Mouse (Mus musculus): ENCODE results near the gene Trmt2b. TPM values are rescaled to one million over a fixed set of nuclear protein-coding genes. Genes with fewer than 3 reads are reported as not detected.
"Not testable (repeated sequence)": the region's sequence is repeated elsewhere in the genome, so short reads cannot be mapped to it uniquely, and the experiment has no call there.

Gene Trmt2b
- 10.7 and 14.1 TPM in 2 replicates for polyA plus RNA-seq (2014; fragmentation: Nextera tagmentation; extraction: Ambion mirVana)

DNA sequence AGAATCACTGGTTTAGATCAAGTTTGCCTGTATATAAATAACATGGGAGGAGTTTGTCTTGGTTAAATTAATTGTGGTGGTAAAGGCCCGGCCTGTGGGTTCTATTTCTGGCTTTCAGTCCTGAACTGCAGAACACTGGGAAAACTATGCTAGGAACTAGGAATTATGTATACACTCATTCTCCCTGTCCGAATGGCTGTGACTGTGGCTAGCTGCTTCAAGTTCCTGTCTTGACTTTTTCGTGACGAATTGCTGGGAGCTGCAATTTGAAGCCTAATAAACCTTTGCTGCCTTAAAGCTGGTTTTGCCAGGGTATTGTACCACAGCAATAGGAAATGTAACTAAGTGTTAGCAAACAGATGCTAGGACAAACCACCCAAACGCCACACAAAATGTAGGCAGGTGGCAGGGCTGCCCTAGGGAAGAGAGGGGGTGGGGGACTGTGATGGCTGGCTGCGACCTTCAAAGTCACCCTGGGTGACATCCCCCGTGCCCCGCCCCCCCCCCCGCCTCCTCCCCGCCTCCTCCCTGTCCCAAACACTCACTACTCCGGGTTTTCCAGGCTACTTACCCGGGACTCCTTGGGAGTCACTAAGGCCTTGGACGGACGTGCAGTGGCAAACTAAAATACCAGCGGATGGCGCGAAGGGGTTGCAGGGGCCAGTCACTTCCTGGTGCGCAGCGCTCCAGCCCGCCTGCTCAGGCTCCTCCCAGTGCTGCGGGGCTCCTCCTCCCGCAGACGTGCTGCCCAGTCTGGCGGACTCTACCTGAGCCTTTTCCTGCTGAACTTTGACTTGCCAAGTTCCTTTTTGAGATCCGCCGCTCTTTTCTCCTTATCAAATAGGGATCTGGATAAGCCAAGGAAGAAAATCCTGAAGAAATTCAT, at the start of gene Trmt2b:
Gene Trmt2b (minus strand): TSS at position 710 of the 886 bp plus-strand sequence.
- Histone ChIP-seq H3K27ac (replicated peaks; ENCODE audit: low read depth, low read length) (no peak within 1 kb of the TSS), H3K27me3 (ENCODE audit: control insufficient read depth, insufficient read depth, low read length) (no peaks in the 10 kb centered on the region), H3K4me3 (ENCODE audit: low read depth, low read length) (peak within 1 kb of the TSS; percentile 26)

DNA sequence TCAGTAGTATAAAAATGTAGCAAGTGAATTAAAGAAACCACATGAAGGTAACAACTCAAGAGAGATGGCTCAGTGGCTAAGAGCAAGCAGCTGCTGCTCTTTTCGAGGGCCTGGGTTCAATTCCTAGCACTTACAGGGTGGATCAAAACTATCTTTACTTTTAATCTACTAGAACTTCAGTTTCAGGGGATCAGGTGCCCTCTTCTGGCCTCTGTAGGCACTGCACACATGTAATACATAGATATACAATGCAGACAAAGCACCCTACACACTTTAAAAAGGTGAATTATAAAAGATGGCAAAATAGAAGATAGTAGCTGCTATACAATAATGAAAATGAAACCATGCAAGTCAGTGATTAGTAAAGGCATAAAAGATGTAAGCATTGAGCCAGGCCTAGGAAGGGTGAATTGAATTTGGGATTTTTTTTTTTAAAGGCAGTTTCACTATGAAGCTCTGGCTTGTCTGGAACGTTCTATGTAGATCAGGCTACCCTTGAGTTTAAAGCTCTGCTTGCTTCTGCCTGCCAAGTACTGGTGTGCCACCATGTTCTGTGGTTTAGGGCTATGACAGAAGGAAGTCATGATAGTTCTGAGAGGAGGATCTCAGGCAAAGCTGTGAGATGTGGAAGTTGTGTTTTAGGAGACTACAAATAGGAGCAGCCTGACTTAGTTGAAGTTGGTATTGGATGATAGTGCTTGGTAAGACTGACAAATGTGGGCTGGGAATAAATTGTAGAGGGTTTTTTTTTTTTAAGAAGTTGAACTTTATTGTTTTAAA, 42.6 kb upstream of the Trmt2b start:
- 81% methylated on average over 2 of the region's 2 CpGs for WGBS

More for the DNA sequence above, at the start of gene Trmt2b:
- H3K9ac ChIP-seq (replicated peaks; ENCODE audit: low read length): peak within 1 kb of the TSS; percentile 5
- H3K9me3 ChIP-seq (replicated peaks; ENCODE audit: control insufficient read depth, low read length): no peaks in the 10 kb centered on the region
- ATAC-seq (replicated peaks; ENCODE audit: insufficient number of reproducible peaks, low FRiP score, low TSS enrichment, low read depth) (peak; percentile 89), DNase-seq (ENCODE audit: low spot score) (peak; percentile 71)
- H3K36me3 ChIP-seq (replicated peaks; ENCODE audit: control insufficient read depth, insufficient read depth, low read depth, low read length): no peaks in the 10 kb centered on the region
- no peaks in the 10 kb centered on the region for H3K4me1 ChIP-seq (ENCODE audit: control insufficient read depth, insufficient read depth, low read length)
- WGBS: 14% methylated on average over 19 of the region's 26 CpGs
- H3K4me2 ChIP-seq (ENCODE audit: low read depth, low read length): peak within 1 kb of the TSS; percentile 16

DNA sequence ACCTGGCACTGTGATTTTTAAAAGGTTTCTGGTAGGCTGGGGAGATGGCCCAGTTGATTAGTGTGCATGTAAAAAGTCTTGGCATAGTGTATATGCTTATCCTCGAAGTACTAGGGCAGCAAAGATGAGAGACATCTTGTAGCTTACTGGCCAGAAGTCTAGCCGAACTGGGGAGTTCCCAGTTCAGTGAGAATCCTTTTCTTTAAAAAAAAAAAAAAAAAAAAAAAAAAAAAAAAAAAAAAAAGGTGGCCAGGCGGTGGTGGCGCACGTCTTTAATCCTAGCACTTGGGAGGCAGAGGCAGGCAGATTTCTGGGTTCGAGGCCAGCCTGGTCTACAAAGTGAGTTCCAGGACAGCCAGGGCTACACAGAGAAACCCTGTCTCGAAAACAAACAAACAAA, 34.4 kb upstream of the Trmt2b start:
- not testable (repeated sequence) for H3K27ac ChIP-seq (replicated peaks; ENCODE audit: low read depth, low read length); H3K4me1 ChIP-seq (ENCODE audit: control insufficient read depth, insufficient read depth, low read length); H3K27me3 ChIP-seq (ENCODE audit: control insufficient read depth, insufficient read depth, low read length); H3K9ac ChIP-seq (replicated peaks; ENCODE audit: low read length); H3K4me2 ChIP-seq (ENCODE audit: low read depth, low read length); DNase-seq (ENCODE audit: low spot score); H3K9me3 ChIP-seq (replicated peaks; ENCODE audit: control insufficient read depth, low read length); H3K36me3 ChIP-seq (replicated peaks; ENCODE audit: control insufficient read depth, insufficient read depth, low read depth, low read length); ATAC-seq (replicated peaks; ENCODE audit: insufficient number of reproducible peaks, low FRiP score, low TSS enrichment, low read depth); H3K4me3 ChIP-seq (ENCODE audit: low read depth, low read length)
- WGBS: 87% methylated on average over 7 of the region's 7 CpGs

More for the DNA sequence above, 42.6 kb upstream of the Trmt2b start:
- H3K36me3 ChIP-seq (replicated peaks; ENCODE audit: control insufficient read depth, insufficient read depth, low read depth, low read length): no peaks in the 10 kb centered on the region
- no peaks in the 10 kb centered on the region for H3K27me3 ChIP-seq (ENCODE audit: control insufficient read depth, insufficient read depth, low read length)
- DNase-seq (ENCODE audit: low spot score) (peak; percentile 38), ATAC-seq (replicated peaks; ENCODE audit: insufficient number of reproducible peaks, low FRiP score, low TSS enrichment, low read depth) (no peak)
- no peak overlapping the region for H3K27ac ChIP-seq (replicated peaks; ENCODE audit: low read depth, low read length)
- no peaks in the 10 kb centered on the region for H3K4me1 ChIP-seq (ENCODE audit: control insufficient read depth, insufficient read depth, low read length)
- H3K9ac ChIP-seq (replicated peaks; ENCODE audit: low read length): no peak overlapping the region
- no peak overlapping the region for H3K4me2 ChIP-seq (ENCODE audit: low read depth, low read length)
- H3K4me3 ChIP-seq (ENCODE audit: low read depth, low read length): no peak overlapping the region
- no peaks in the 10 kb centered on the region for H3K9me3 ChIP-seq (replicated peaks; ENCODE audit: control insufficient read depth, low read length)

DNA sequence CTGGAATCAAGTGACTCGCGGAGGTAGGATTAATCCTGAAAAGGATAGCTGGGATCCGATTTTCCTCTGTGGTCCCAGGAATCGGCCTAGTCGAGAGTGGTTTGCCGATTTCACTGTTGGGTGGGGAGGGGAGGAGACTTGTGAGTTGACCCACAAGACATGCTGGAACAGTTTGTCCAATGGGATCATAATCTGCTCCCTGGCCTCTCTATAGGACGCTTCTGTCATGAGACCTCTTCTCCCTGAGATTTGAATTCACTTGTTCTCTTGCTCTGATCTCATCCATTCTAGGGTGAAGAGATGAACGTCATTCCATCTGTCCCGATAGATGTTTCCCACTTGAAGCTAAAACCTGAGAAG, 31.5 kb upstream of the Trmt2b start:
- Histone ChIP-seq H3K9me3 (replicated peaks; ENCODE audit: control insufficient read depth, low read length) (no peaks in the 10 kb centered on the region), H3K4me2 (ENCODE audit: low read depth, low read length) (peak overlapping the region; percentile 22), H3K9ac (replicated peaks; ENCODE audit: low read length) (peak overlapping the region; percentile 53), H3K4me3 (ENCODE audit: low read depth, low read length) (peak overlapping the region; percentile 37), H3K27me3 (ENCODE audit: control insufficient read depth, insufficient read depth, low read length) (no peaks in the 10 kb centered on the region), H3K27ac (replicated peaks; ENCODE audit: low read depth, low read length) (no peak overlapping the region), H3K4me1 (ENCODE audit: control insufficient read depth, insufficient read depth, low read length) (no peaks in the 10 kb centered on the region), H3K36me3 (replicated peaks; ENCODE audit: control insufficient read depth, insufficient read depth, low read depth, low read length) (no peaks in the 10 kb centered on the region)
- DNase-seq (ENCODE audit: low spot score) (no peak), ATAC-seq (replicated peaks; ENCODE audit: insufficient number of reproducible peaks, low FRiP score, low TSS enrichment, low read depth) (peak; percentile 76)
- WGBS: 17% methylated on average over 9 of the region's 9 CpGs

DNA sequence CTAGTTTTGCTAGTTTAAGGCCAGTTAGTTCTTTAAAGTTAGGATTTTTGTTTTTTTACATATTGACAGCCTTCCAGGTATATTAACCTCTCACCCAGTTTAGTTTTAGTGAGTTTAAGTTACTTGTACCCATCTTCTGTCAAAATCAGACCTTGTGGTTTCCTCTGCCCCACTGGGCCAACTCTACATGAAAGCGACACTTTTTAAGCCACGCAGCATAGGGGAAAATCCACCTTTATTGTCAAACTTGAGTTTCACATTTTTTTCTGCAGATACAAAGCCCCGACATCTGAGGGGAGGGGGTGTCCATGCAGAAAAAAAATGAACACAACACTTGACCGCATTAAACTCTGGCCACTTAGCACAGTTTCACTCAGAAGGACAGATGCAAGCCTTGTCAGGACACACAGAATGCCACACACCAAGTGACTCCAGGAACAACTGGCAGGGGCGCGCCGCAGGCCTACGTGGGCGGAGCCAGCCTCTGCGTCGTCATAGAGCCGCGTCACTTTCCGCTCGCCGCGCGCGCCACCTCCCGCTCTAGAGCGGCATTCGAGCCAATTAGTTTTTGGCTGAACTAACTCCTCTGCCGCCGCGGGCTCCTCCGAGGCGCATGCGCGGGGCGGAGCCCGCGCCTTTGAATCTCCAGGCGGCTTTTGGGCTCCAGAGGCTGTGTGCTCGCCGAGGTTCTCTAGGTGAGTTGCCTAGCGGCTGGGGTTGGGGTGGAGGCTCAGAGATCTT, 30.9 kb upstream of the Trmt2b start, which contains the start of gene Cenpi:
Gene Cenpi (plus strand): TSS at position 551 of the 741 bp plus-strand sequence.
- ATAC-seq (replicated peaks; ENCODE audit: insufficient number of reproducible peaks, low FRiP score, low TSS enrichment, low read depth): peak; percentile 93
- no peak within 1 kb of the TSS for H3K27ac ChIP-seq (replicated peaks; ENCODE audit: low read depth, low read length)
- WGBS: 19% methylated on average over 36 of the region's 36 CpGs

DNA sequence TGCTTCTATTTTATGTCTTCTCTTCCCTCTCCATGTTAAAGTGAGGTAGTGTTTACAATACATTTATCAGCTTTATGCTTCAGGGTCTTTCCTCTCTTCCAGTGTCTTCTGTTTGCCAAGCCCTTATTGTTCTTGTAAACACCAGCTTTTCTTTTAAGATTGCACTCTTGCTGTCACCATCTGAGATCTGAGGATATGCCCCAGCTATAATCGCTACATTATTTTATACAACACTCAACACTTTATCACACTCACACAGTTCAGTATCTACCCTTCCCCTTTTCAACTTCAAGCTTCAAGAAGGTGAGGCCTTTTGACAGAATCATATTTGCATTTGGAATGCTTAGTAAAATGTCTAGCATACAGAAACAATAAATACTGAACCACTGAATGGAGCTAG, 26.5 kb upstream of the Trmt2b start:
- ATAC-seq (replicated peaks; ENCODE audit: insufficient number of reproducible peaks, low FRiP score, low TSS enrichment, low read depth): no peak
- no peak overlapping the region for H3K4me3 ChIP-seq (ENCODE audit: low read depth, low read length)
- 96% methylated on average over 1 of the region's 1 CpGs for WGBS
- no peaks in the 10 kb centered on the region for H3K4me1 ChIP-seq (ENCODE audit: control insufficient read depth, insufficient read depth, low read length)
- H3K9ac ChIP-seq (replicated peaks; ENCODE audit: low read length): no peak overlapping the region
- no peak overlapping the region for H3K4me2 ChIP-seq (ENCODE audit: low read depth, low read length)
- no peak overlapping the region for H3K27ac ChIP-seq (replicated peaks; ENCODE audit: low read depth, low read length)
- no peaks in the 10 kb centered on the region for H3K27me3 ChIP-seq (ENCODE audit: control insufficient read depth, insufficient read depth, low read length)
- no peak for DNase-seq (ENCODE audit: low spot score)
- H3K36me3 ChIP-seq (replicated peaks; ENCODE audit: control insufficient read depth, insufficient read depth, low read depth, low read length): no peaks in the 10 kb centered on the region
- no peaks in the 10 kb centered on the region for H3K9me3 ChIP-seq (replicated peaks; ENCODE audit: control insufficient read depth, low read length)

More for the DNA sequence above, 30.9 kb upstream of the Trmt2b start, which contains the start of gene Cenpi:
- Histone ChIP-seq H3K27me3 (ENCODE audit: control insufficient read depth, insufficient read depth, low read length) (no peaks in the 10 kb centered on the region), H3K9me3 (replicated peaks; ENCODE audit: control insufficient read depth, low read length) (no peaks in the 10 kb centered on the region), H3K36me3 (replicated peaks; ENCODE audit: control insufficient read depth, insufficient read depth, low read depth, low read length) (no peaks in the 10 kb centered on the region), H3K9ac (replicated peaks; ENCODE audit: low read length) (peak within 1 kb of the TSS; percentile 54), H3K4me2 (ENCODE audit: low read depth, low read length) (peak within 1 kb of the TSS; percentile 23), H3K4me1 (ENCODE audit: control insufficient read depth, insufficient read depth, low read length) (no peaks in the 10 kb centered on the region), H3K4me3 (ENCODE audit: low read depth, low read length) (peak within 1 kb of the TSS; percentile 37)
- DNase-seq (ENCODE audit: low spot score): peak; percentile 90

DNA sequence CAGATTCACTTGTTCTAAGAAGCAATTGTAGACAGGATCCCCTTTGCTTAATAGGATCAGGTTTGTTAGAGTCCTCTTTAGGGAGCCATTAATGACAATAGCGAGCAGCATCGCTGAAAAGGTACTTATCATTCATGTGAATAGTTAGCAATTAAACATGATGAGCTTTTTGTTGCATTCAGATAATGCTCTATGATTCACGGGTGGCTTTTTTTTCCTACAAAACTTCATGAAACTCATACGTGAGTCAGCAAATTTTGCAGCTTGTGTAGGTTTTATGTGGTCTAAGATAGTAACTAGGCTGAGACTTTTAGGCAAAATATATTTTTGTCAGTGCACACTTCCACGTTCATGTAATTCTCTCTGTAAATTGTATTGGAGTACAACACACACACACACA, 23.4 kb upstream of the Trmt2b start:
- DNase-seq (ENCODE audit: low spot score): no peak
- Histone ChIP-seq H3K27ac (replicated peaks; ENCODE audit: low read depth, low read length) (no peak overlapping the region), H3K4me3 (ENCODE audit: low read depth, low read length) (no peak overlapping the region), H3K36me3 (replicated peaks; ENCODE audit: control insufficient read depth, insufficient read depth, low read depth, low read length) (no peaks in the 10 kb centered on the region), H3K9me3 (replicated peaks; ENCODE audit: control insufficient read depth, low read length) (no peaks in the 10 kb centered on the region), H3K9ac (replicated peaks; ENCODE audit: low read length) (no peak overlapping the region), H3K4me2 (ENCODE audit: low read depth, low read length) (no peak overlapping the region), H3K4me1 (ENCODE audit: control insufficient read depth, insufficient read depth, low read length) (no peaks in the 10 kb centered on the region), H3K27me3 (ENCODE audit: control insufficient read depth, insufficient read depth, low read length) (no peaks in the 10 kb centered on the region)
- WGBS: 58% methylated on average over 5 of the region's 5 CpGs
- ATAC-seq (replicated peaks; ENCODE audit: insufficient number of reproducible peaks, low FRiP score, low TSS enrichment, low read depth): no peak

Data from embryonic facial prominence, embryonic 11.5 days (tissue).